Mouse (Mus musculus): ENCODE data around the gene Kcnrg.
"Not testable (repeated sequence)": the region's sequence is repeated elsewhere in the genome, so short reads cannot be mapped to it uniquely, and the experiment has no call there.

Kcnrg gene

GRCm38 (mm10) chr14:61607157-61607556 is at the start of gene Kcnrg:
TSS of gene Kcnrg (plus strand) at chr14:61607457.
- no peak for DNase-seq

- no peak for DNase-seq
These were observed 48.4 kb upstream of the Kcnrg start for GRCm38 (mm10) chr14:61558901-61559300.

GRCm38 (mm10) chr14:61559856-61560255 is 47.4 kb upstream of the Kcnrg start:
- DNase-seq: peak; percentile 24 to 68

- not testable (repeated sequence) for DNase-seq
These were observed 41.0 kb upstream of the Kcnrg start for GRCm38 (mm10) chr14:61566211-61566610.

GRCm38 (mm10) chr14:61569344-61569743 is 37.9 kb upstream of the Kcnrg start:
- peak; percentile 12 to 39 for DNase-seq

- peak; percentile 92 to 95 for DNase-seq
These were observed 35.9 kb upstream of the Kcnrg start for GRCm38 (mm10) chr14:61571366-61571765.

GRCm38 (mm10) chr14:61572131-61572530 is 35.1 kb upstream of the Kcnrg start:
- peak; percentile 23 to 51 for DNase-seq

GRCm38 (mm10) chr14:61575066-61575465 is 32.2 kb upstream of the Kcnrg start:
- DNase-seq: no peak

GRCm38 (mm10) chr14:61575941-61576340 is 31.3 kb upstream of the Kcnrg start:
- DNase-seq: no peak

GRCm38 (mm10) chr14:61589288-61590065 is 17.8 kb upstream of the Kcnrg start:
- no peak for DNase-seq

- no peak for DNase-seq
These were observed 10.4 kb upstream of the Kcnrg start for GRCm38 (mm10) chr14:61596719-61597426.

- no peak for DNase-seq
These were observed 9.3 kb upstream of the Kcnrg start, which contains the start of gene Trim13 for GRCm38 (mm10) chr14:61597968-61598367. TSS of gene Trim13 (plus strand) at chr14:61598247.

GRCm38 (mm10) chr14:61599057-61599806 is 8.0 kb upstream of the Kcnrg start:
- peak; percentile 93 to 95 for DNase-seq

GRCm38 (mm10) chr14:61601348-61601747 is 5.9 kb upstream of the Kcnrg start:
- DNase-seq: no peak

- DNase-seq: no peak
These were observed 4.0 kb upstream of the Kcnrg start for GRCm38 (mm10) chr14:61603069-61603755.

- DNase-seq: no peak
These were observed 3.2 kb upstream of the Kcnrg start for GRCm38 (mm10) chr14:61604081-61604480.

GRCm38 (mm10) chr14:61606088-61606487 is 1.2 kb upstream of the Kcnrg start:
- not testable (repeated sequence) for DNase-seq

GRCm38 (mm10) chr14:61611766-61612165 is 4.5 kb downstream of the Kcnrg start:
- peak; percentile 62 to 77 for DNase-seq

GRCm38 (mm10) chr14:61613319-61613718 is 6.1 kb downstream of the Kcnrg start:
- no peak for DNase-seq

- no peak for DNase-seq
These were observed 13.1 kb downstream of the Kcnrg start for GRCm38 (mm10) chr14:61620371-61620770.

GRCm38 (mm10) chr14:61635969-61636368 is 28.7 kb downstream of the Kcnrg start:
- DNase-seq: no peak

GRCm38 (mm10) chr14:61642668-61643067 is 35.4 kb downstream of the Kcnrg start:
- no peak for DNase-seq

GRCm38 (mm10) chr14:61645547-61645946 is 38.3 kb downstream of the Kcnrg start:
- DNase-seq: no peak

Measured in kidney, postnatal 25 days (tissue).